Mouse (Mus musculus): Measurements from ENCODE around the gene CK137956.

DNA sequence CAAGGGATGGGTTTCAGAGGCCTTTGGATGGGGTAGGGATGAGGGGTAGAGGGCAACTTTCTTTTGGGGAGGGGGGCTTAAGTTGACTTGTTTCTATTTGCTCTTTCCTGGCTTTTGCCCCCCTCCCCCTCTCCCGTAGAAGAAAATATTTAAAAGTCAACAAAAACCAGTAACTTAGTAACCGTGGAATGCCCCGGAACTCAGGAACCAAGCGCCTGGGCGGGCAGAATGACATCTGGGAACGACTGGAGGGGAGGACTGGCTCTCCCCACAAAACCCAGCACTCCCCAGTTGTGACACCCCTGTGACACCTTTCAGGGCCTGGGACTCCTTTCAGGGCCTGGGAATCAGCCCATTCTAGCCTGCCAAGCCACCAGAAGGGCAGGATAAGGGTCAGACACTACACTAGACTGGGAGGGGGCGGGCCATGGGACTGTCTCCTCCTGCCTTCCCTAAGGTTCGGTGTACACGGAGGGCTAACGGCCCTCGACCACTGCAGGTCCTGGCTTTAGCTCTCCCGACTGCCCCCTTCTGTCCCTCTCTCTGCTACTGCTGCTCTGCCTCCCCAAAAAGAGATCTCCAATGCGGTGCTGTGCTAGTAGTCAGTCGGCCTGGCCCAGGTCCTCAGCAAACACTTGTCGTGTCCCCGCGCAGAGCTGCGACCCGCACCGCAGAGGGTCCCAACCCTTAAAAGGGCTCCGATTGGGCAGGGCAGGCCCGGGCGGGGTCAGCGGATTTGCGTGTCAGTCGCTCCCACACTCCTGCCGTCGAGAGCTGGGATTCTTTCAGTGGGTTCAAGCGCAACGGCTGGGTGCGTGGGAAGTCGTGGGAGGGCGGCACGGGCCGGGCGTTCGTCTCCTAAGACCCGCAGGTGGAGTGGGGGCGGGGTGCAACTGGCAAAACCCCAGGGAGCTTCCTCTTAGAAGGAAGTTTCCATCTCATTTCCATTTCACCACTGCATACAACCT is at the start of gene CK137956:
- no peak for TF ChIP-seq GATA1 (IDR thresholded peaks at IDR 0.05; ENCODE audit: borderline replicate concordance, low read length)
- no peak for TF ChIP-seq FLI1 (IDR thresholded peaks at IDR 0.05; ENCODE audit: low read length)

All from megakaryocyte, embryonic 14.5 days (primary cell).